Mouse (Mus musculus): ENCODE results near the gene Ccer2. TPM values are rescaled to one million over a fixed set of nuclear protein-coding genes. Genes with fewer than 3 reads are reported as not detected.

Gene Ccer2
- not detected for total RNA-seq (2021)
- long read RNA-seq, experiment 1 = 0 reads
- long read RNA-seq, experiment 2 = 0 reads

DNA sequence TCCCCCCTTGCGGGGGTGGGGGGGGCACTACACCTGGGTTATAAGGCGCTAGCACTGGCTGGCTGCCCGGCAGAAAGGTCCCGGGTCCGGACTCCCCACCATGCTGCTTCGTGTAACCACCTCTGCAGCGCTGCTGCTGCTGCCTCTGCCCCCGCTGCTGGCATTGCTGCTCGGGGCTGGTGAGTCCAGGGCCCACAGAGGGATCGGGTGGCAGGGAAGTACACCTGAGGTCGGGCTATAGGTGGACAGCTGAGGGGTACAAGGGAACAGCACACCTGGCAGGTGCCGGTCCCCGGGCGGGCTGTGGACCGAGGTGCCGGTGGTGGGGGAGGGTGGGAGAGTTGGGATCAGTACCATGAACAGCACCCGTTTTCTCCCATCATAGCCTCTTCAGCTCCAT, at the start of gene Ccer2:
Gene Ccer2, plus strand, starts transcription at position 96 of the 400 bp plus-strand sequence.
- intact Hi-C loops (cut with DNase I) = no loop called here
- DNase-seq = no peak

DNA sequence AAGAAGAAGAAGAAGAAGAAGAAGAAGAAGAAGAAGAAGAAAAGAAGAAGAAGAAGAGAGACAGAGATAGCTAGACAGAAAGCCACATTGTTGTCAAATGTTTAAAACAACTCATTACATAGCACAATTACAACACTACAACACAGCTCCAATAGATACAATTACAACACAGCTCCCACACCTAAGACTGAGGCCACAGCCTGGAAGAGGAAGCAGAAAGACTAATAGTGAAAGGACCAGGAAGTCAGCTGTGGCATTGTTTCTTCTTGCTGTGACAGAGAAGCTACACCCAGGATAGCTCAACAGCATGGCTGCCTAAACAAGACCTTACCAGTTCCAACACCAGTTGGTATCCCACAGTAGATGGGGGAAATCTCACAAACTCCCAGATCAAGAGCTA, 46.5 kb upstream of the Ccer2 start:
- intact Hi-C loops (cut with DNase I) = no loop called here
- no peak for DNase-seq

DNA sequence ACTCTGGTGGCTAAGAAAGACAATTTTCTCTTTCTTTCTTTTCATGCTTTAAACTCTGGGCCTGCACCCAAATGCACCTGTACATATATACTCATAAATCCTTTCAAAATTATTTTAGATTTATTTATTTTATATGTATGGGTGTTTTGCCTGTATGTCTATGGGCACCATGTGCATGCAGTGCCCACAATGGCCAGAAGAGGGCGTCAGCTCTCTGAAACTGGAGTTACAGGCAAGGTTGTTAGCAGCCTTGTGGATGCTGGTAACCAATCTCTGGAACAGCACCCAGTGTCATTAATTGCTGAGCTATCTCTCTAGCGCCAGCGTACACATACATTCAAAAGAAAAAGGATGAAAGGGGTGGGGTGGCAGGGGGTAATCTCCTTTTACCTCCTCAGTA, 45.0 kb upstream of the Ccer2 start:
- no peak for DNase-seq
- intact Hi-C loops (cut with DNase I) = no loop called here

- intact Hi-C loops (cut with DNase I) = loop anchor here (5.0 kb wide), 1 partner anchor 262 kb away; the partner anchor contains the start of gene Lrfn1
- no peak for DNase-seq
Measured at GRCm38 (mm10) chr7:28714667-28715066, 41.3 kb upstream of the Ccer2 start.

- no peak for DNase-seq
- intact Hi-C loops (cut with DNase I) = loop anchor here (5.0 kb wide), 1 partner anchor 263 kb away; the partner anchor contains the start of gene Lrfn1
Measured at GRCm38 (mm10) chr7:28715598-28715997, 40.4 kb upstream of the Ccer2 start.

- DNase-seq = peak; percentile 53 to 62
- intact Hi-C loops (cut with DNase I) = loop anchor here (5.0 kb wide), 1 partner anchor 264 kb away; the partner anchor contains the start of gene Lrfn1
Measured at GRCm38 (mm10) chr7:28716590-28717281, 39.2 kb upstream of the Ccer2 start, which contains the start of gene Fbxo17. Gene Fbxo17, plus strand, starts transcription at chr7:28716804.

DNA sequence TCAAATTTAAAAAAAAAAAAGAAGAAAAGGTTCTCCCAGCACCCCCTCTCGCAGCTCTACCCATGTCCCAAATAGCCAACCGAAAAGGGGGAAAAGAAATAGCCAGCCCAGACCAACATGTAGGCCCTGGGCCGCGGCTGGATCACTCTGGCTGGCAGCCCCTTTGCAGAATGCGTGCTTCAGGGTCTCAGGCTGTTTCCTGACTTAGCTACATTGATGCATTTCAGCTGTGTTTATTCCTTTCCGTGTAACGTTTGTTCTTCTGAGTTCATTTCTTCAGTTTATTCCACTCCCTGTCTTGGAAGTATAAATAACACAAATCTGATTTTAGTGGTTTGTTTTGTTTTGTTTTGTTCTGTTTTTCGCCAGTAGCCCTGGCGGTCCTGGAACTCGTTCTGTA, 38.2 kb upstream of the Ccer2 start:
- no peak for DNase-seq
- intact Hi-C loops (cut with DNase I) = loop anchor here (5.0 kb wide), 1 partner anchor 265 kb away; the partner anchor contains the start of gene Lrfn1

- DNase-seq = no peak
- intact Hi-C loops (cut with DNase I) = loop anchor here (5.0 kb wide), 1 partner anchor 267 kb away; the partner anchor contains the start of gene Lrfn1
Measured at GRCm38 (mm10) chr7:28719159-28719558, 36.8 kb upstream of the Ccer2 start.

DNA sequence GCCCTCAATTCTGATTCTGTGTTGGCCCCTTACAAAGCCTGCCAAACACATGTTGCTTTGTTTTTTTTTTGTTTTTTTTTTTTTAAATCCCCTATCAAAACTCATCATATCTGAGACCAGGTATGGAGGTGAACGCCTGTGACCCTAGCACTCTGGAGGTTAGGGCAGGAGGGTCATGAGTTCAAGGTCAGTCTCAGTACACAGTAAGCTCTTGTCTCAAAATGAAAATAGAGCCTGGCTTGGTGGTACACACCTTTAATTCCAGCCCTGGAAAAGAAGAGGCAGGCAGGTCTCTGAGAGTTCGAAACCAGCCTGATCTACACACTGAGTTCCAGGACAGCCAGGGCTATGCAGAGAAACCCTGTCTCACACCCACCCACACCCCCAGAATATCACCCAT, 36.3 kb upstream of the Ccer2 start:
- DNase-seq = no peak
- intact Hi-C loops (cut with DNase I) = loop anchor here (5.0 kb wide), 2 partner anchors 267 to 277 kb away; partner anchors contain the start of gene Lrfn1

DNA sequence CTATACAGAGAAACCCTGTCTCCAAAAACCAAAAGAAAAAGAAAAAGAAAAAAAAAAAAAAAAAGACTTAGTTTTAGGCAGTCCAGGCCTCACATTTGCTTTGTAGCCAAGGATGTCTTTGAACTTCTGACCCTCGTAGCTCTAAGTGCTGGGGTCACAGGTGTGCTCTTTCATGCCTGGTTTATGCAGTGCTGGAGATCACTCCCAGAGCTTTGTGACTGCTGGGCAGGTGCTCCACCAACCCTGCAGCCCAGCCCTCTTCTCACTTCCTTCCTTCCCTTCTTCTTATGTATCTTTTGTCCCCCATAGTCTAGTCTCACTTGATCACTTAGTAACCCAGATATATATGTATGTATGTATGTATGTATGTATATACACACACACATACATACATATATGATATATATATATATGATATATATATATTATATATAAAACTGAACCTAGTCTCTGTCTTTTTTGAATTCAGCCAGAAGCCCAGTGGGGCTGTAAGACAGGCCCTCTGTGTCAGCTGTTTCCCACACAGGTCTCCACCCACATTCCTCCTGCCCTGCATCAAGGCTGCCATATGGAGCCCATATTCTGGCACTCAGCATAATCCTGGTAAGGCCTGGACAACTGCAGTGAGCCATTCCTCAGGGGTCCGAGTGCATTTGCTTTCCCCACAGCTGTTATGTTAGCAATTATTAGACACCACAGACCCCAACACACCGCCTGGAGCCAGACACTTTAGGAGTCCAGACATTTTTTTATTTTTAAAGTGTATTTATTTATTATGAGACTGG, 35.0 kb upstream of the Ccer2 start:
- intact Hi-C loops (cut with DNase I) = loop anchor here (5.0 kb wide), 1 partner anchor 279 kb away; no protein-coding TSS in a partner anchor
- no peak for DNase-seq

DNA sequence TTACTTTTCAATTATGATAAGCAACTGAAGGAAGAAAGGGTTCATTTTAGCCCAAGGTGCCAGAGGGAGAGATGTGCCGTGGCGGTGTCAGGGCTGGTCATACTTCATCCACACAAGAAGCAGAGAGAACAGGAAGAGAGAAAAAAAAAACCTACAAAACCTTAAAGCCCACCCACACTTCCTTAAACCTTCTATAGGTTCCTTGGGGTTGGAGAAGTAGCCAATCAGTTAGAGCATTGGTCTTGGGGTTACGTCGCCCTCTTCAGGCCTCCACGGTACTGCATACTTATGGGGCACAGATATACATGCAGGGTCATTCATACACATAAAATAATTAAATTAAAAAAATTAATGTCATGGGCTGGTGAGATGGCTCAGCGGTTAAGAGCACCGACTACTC, 33.9 kb upstream of the Ccer2 start:
- no peak for DNase-seq
- intact Hi-C loops (cut with DNase I) = loop anchor here (5.0 kb wide), 1 partner anchor 280 kb away; no protein-coding TSS in a partner anchor

DNA sequence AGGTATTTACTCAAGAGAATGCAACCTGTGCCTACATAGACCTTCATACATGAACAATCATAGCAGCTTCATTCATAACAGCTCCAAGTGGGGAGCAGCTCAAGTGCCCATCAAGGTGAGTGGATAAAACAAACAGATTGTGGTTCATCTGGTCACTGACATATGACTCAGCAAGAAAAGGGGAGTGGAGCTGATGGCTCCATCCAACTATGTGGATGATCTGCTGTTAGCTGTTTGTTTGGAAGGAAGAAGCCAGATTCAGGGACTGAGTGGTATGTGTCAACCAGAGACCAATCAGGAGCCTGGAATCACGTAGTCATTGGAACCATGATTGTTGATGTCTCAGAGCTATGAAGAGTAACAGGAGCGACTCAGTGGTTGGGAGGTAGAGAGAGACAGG, 31.4 kb upstream of the Ccer2 start:
- intact Hi-C loops (cut with DNase I) = loop anchor here (5.0 kb wide), 2 partner anchors 157 to 282 kb away; no protein-coding TSS in a partner anchor
- DNase-seq = no peak

GRCm38 (mm10) chr7:28726600-28726999, 29.4 kb upstream of the Ccer2 start:
- peak in 1 of 2 experiments; percentile 43 for DNase-seq
- intact Hi-C loops (cut with DNase I) = loop anchor here (2.0 to 5.0 kb wide), 2 partner anchors 126 to 159 kb away; no protein-coding TSS in a partner anchor

DNA sequence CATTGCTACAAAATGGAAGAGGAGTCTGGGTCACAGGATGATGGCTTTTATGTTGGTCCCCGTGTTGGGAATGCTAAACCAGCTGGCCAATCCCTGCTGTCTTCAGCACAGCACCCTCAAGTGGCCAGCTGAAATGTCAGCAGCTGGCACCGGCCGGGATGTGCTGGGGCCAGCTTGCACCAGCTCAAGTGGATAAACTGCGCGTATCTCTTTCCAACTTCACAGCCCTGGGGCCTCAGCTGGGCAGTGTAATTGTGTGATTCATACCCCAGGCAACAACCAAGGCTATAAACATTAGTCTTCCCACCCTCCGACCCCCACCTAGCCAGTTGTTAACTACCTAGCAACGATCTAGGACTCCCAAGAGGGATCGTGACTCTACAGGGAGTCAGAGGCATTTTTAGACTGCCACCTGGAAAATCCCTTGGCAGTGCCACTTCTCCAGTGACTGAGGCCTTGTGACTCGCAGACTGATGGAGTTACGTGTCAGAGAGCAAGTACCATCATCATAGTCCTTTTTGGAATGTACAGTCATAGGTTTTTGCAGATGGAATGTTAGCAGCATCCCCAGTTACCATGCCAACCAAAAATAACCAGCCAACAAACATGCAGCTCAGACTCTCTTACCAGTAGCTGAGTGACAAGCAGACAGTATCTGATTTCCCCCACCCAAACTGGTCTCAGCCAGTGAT, 28.2 kb upstream of the Ccer2 start:
- intact Hi-C loops (cut with DNase I) = loop anchor here (2.0 to 5.0 kb wide), 2 partner anchors 127 to 160 kb away; no protein-coding TSS in a partner anchor
- no peak for DNase-seq

DNA sequence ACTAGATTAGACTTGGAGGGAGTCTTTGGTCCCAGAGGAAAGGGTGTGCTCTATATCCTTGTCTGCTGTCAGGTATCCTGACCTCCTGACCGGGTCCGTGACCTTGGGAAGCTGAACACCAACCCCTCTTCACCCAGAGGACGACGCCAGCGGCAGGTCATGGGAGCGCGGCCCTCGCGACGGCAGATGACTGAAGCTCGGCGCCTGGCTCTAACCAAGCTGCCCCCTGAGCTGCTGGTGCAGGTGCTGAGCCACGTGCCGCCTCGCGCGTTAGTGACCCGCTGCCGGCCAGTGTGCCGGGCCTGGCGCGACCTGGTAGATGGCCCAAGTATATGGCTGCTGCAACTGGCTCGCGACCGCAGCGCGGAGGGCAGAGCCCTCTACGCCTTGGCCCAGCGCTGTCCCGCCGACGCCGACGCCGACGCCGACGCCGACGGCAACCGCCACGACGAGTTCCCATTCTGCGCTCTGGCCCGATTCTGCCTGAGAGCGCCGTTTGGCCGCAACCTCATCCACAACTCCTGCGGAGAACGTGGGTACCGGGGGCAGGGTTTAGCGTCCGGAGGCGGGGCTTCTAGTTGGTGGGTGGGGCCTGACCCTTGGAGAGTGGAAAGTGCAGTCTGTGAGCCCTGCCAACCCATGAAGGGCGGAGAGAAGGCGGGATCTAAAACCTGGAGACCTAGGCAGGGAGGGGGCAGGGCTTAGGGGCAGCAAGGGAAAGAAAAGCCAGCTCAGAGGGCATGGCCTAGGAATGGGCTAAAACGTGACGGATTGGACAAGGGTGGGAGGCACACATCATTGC, 23.4 kb upstream of the Ccer2 start:
- intact Hi-C loops (cut with DNase I) = no loop called here
- peak in 1 of 2 experiments; percentile 34 for DNase-seq

- intact Hi-C loops (cut with DNase I) = no loop called here
- no peak for DNase-seq
Measured at GRCm38 (mm10) chr7:28733211-28733610, 22.8 kb upstream of the Ccer2 start.

- no peak for DNase-seq
- intact Hi-C loops (cut with DNase I) = no loop called here
Measured at GRCm38 (mm10) chr7:28735701-28736100, 20.3 kb upstream of the Ccer2 start.

GRCm38 (mm10) chr7:28739829-28740228, 16.1 kb upstream of the Ccer2 start:
- no peak for DNase-seq
- intact Hi-C loops (cut with DNase I) = no loop called here

DNA sequence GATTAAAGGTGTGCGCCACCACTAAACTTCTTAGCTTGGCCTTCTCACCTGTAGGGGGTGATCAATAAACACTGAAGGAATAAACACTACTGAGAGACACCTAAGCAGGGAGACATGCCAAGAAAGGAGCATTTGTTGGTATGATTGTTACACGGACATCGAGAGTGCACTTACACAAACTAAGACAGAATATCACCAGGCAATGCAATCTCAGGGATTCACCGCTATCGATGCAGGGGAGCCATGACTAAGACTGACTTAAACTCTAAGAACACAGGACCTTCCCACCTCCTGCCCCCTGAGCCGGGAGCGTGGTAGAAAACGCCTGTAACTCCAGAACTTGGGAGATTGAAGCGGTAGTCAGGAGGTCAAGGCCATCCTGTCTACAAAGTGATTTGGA, 15.0 kb upstream of the Ccer2 start:
- intact Hi-C loops (cut with DNase I) = no loop called here

GRCm38 (mm10) chr7:28741368-28741708, 14.6 kb upstream of the Ccer2 start:
- no peak for DNase-seq
- intact Hi-C loops (cut with DNase I) = no loop called here

More for the DNA sequence above, 15.0 kb upstream of the Ccer2 start:
- DNase-seq = no peak

Data from gastrocnemius, postnatal 36 days (tissue).